Mouse (Mus musculus) CH12.LX (cell line): ENCODE measurements at regions not wholly inside any gene's neighbourhood (a gene's known extent, or its start where the extent isn't known, plus 50 kb on each side); places are given as distances from the start of the nearest gene placed in this dataset.

Source experiments
- DNase-seq: peaks from one replicate; pipeline ENCODE4 v3.0.0-alpha.2; 2013; ENCODE audit errors: extremely low read depth
- H3K27ac ChIP-seq: 2 replicates; pipeline ENCODE4 v1.5.1; 2012; ENCODE audit warnings: low read depth, mild to moderate bottlenecking, control low read depth, moderate library complexity; ENCODE audit not compliant: insufficient read depth
- H3K27me3 ChIP-seq: replicated peaks from 2 replicates; pipeline ENCODE3; 2012; ENCODE audit warnings: inconsistent platforms
- H3K36me3 ChIP-seq, 2 experiments: replicated peaks in 1 of 2; 2 replicates each; pipeline versions ENCODE3 to v1.6.1; 2012; ENCODE audit warnings: inconsistent platforms in 1 of 2, low read length in 1 of 2, mild to moderate bottlenecking in 1 of 2, mixed read lengths in 1 of 2, moderate library complexity in 1 of 2; ENCODE audit not compliant: control insufficient read depth in 1 of 2, insufficient read depth in 1 of 2
- H3K4me1 ChIP-seq, 2 experiments: 2 replicates each; pipeline ENCODE4 v1.6.1; 2012; ENCODE audit warnings: inconsistent platforms in 1 of 2, moderate library complexity in 1 of 2; ENCODE audit not compliant: insufficient read depth in 2 of 2, control insufficient read depth in 1 of 2
- H3K4me2 ChIP-seq: 2 replicates; pipeline ENCODE4 v1.6.1; 2012; ENCODE audit warnings: low read depth, mild to moderate bottlenecking, control low read depth; ENCODE audit not compliant: poor library complexity, insufficient read depth, severe bottlenecking
- H3K4me3 ChIP-seq, 3 experiments: fragments of 150-350 bp in 1 of 3; sonication (generic) in 1 of 3; replicated peaks in 1 of 3; 2 replicates each; pipeline versions ENCODE3 to v1.5.1; 2011 to 2012; ENCODE audit warnings: low read depth in 2 of 3, low read length in 2 of 3, mild to moderate bottlenecking in 2 of 3, moderate library complexity in 2 of 3, control low read depth in 1 of 3, improper control_type of control experiment in 1 of 3, inconsistent platforms in 1 of 3, mixed read lengths in 1 of 3; ENCODE audit not compliant: poor library complexity in 1 of 3
- H3K79me2 ChIP-seq: replicated peaks from 2 replicates; pipeline ENCODE4 v1.6.1; 2012; ENCODE audit warnings: mild to moderate bottlenecking, moderate library complexity; ENCODE audit not compliant: control insufficient read depth, poor library complexity, insufficient read depth, severe bottlenecking; ENCODE audit errors: extremely low read depth
- H3K9ac ChIP-seq: 2 replicates; pipeline ENCODE4 v1.6.1; 2012; ENCODE audit warnings: low read depth, mild to moderate bottlenecking, control low read depth, moderate library complexity; ENCODE audit not compliant: insufficient read depth
- H3K9me3 ChIP-seq: replicated peaks from 2 replicates; pipeline ENCODE3; 2012; ENCODE audit warnings: low read length, inconsistent platforms, mixed read lengths
- CTCF ChIP-seq, 2 experiments: IDR thresholded peaks in 1 of 2; conservative IDR thresholded peaks in 1 of 2; 2 replicates each; pipeline ENCODE4 v1.5.1; 2011 to 2012; ENCODE audit warnings: low read depth in 2 of 2, low read length in 2 of 2, improper control_type of control experiment in 1 of 2, inconsistent platforms in 1 of 2, mild to moderate bottlenecking in 1 of 2, moderate library complexity in 1 of 2
- E2F4 ChIP-seq: IDR thresholded peaks from 2 replicates; pipeline ENCODE4 v1.6.1; 2011; ENCODE audit warnings: low read depth, low read length, improper control_type of control experiment; ENCODE audit not compliant: insufficient replicate concordance
- ETS1 ChIP-seq: conservative IDR thresholded peaks from 2 replicates; pipeline ENCODE4 v1.6.1; 2012; ENCODE audit warnings: low read depth, mild to moderate bottlenecking, inconsistent platforms, low read length, improper control_type of control experiment, moderate library complexity
- GABPA ChIP-seq: IDR thresholded peaks from 2 replicates; pipeline ENCODE4 v1.6.1; 2012; ENCODE audit warnings: low read depth, low read length, improper control_type of control experiment, inconsistent platforms; ENCODE audit not compliant: insufficient replicate concordance
- JUN ChIP-seq: IDR thresholded peaks from 2 replicates; pipeline ENCODE4 v1.6.1; 2011; ENCODE audit warnings: low read depth, mild to moderate bottlenecking, low read length, improper control_type of control experiment, moderate library complexity; ENCODE audit not compliant: insufficient read depth
- JUND ChIP-seq: conservative IDR thresholded peaks from 2 replicates; pipeline ENCODE4 v1.6.1; 2011; ENCODE audit warnings: low read depth, low read length, improper control_type of control experiment
- MEF2A ChIP-seq: IDR thresholded peaks from 2 replicates; pipeline ENCODE4 v1.6.1; 2014; ENCODE audit warnings: low read depth, mild to moderate bottlenecking, inconsistent platforms, low read length, improper control_type of control experiment, borderline replicate concordance
- NELFE ChIP-seq: IDR thresholded peaks from 2 replicates; pipeline ENCODE4 v1.6.1; 2011; ENCODE audit warnings: low read depth, low read length, improper control_type of control experiment
- NRF1 ChIP-seq: IDR thresholded peaks from 2 replicates; pipeline ENCODE4 v1.6.1; 2014; ENCODE audit warnings: low read depth, mild to moderate bottlenecking, inconsistent platforms, low read length, improper control_type of control experiment, moderate library complexity
- TCF12 ChIP-seq: IDR thresholded peaks from 2 replicates; pipeline ENCODE4 v1.6.1; 2014; ENCODE audit warnings: low read depth, mild to moderate bottlenecking, inconsistent platforms, low read length, improper control_type of control experiment
- ZNF384 ChIP-seq: IDR thresholded peaks from 2 replicates; pipeline ENCODE4 v1.6.1; 2012; ENCODE audit warnings: low read depth, low read length, improper control_type of control experiment, inconsistent platforms
- dilution Hi-C: fragments of 300-500 bp; cut with MboI; formaldehyde crosslinking; loops from 2 replicates; pipeline ENCODE4 v1.14.3; 2020; ENCODE audit warnings: low sequenced_read_pairs; ENCODE audit not compliant: extremely low pct_unique_long_range_greater_than_20kb, extremely low pct_ligation_motif_present
- in situ Hi-C: fragments of 300-500 bp; cut with MboI; formaldehyde crosslinking; loops from 3 replicates; pipeline ENCODE4 v1.14.3; 2019; ENCODE audit warnings: low sequenced_read_pairs, low pct_ligation_motif_present, low pct_unique_long_range_greater_than_20kb, mixed read lengths

GRCm38 (mm10) chr10:111385561-111385960 is 87.1 kb downstream of the Bbs10 start (continued):
- TF ChIP-seq NELFE (no peak), JUND (no peak), ETS1 (0 out of 2 replicates have a peak, but pooled peaks have one; percentile 35), JUN (no peak), GABPA (no peak)
- TF ChIP-seq, all 38 proteins: peak for 5

DNA sequence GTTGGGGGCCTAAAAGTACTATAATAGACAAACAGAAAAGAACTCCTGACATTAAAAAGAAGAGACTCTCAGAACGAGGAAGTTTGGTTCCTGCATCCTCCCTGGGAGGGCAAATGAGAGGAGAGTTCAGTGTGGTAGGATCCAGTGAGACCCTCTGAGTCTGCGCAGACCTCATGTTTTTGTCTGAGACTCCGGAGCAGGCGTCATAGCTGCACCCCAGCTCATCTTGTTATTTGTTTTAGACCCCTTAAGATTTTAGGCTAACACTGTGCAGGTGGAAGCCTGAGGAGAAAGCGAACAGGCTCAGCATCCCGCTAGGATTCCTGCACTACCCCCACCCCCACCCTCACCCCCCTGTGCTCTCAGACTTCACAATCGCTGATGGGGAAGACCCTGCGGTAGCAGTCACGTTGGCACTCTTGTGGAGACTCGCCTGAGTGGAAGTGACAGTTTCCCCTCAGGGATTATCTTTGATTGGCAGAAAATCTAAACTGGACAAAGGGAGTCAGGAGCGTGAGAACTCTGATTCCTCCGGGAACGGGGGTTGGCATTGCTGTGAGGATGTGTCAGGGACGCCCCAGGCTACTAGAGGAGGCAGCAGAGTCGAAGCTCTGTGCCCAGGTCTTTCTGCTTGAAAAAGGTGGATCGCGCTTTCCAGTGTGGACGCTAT is 85.0 kb upstream of the Nap1l1 start:
- TF ChIP-seq NRF1 (no peak), E2F4 (no peak)
- DNase-seq = no peak
- no peaks in the 10 kb centered on the region for H3K36me3 ChIP-seq
- H3K4me2 ChIP-seq = no peak overlapping the region
- no peak overlapping the region for H3K9ac ChIP-seq
- peaks cover 3 to 37% of the 10 kb centered on the region in 2 experiments; a peak in 2 of 4 replicates for H3K4me1 ChIP-seq
- no peaks in the 10 kb centered on the region for H3K79me2 ChIP-seq
- in situ Hi-C loops (no loop called here), dilution Hi-C loops (no loop called here)
- H3K4me3 ChIP-seq = no peak overlapping the region
- H3K27ac ChIP-seq = no peak overlapping the region
- H3K27me3 ChIP-seq = no peaks in the 10 kb centered on the region
- H3K9me3 ChIP-seq = peaks cover 8% of the 10 kb centered on the region

- Histone ChIP-seq H3K4me2 (no peak overlapping the region), H3K79me2 (no peaks in the 10 kb centered on the region), H3K4me3 (no peak overlapping the region), H3K27me3 (no peaks in the 10 kb centered on the region), H3K9ac (no peak overlapping the region), H3K4me1 (peaks cover 3 to 38% of the 10 kb centered on the region in 2 experiments; a peak in 2 of 4 replicates), H3K36me3 (no peaks in the 10 kb centered on the region), H3K27ac (no peak overlapping the region), H3K9me3 (peaks cover 8% of the 10 kb centered on the region)
- in situ Hi-C loops = no loop called here
- dilution Hi-C loops = no loop called here
- TF ChIP-seq ZNF384 (no peak), CTCF (conservative IDR thresholded peaks at IDR 0.05 in 1 of 2, IDR thresholded peaks at IDR 0.05 in 1 of 2; ENCODE audit: low read depth in 2 of 2, low read length in 2 of 2) (no peak), MEF2A (no peak), TCF12 (no peak)
- no peak for DNase-seq
Measured at GRCm38 (mm10) chr10:111388545-111389320, 84.3 kb upstream of the Nap1l1 start.
